Mouse (Mus musculus) erythroblast, embryonic 14.5 days (primary cell): ENCODE measurements around the gene Ripply1.

Experiments
- GATA1 ChIP-seq: IDR thresholded peaks from 2 replicates; pipeline ENCODE4 v1.6.1; 2012; ENCODE audit warnings: low read length, inconsistent platforms, mixed read lengths
- TAL1 ChIP-seq: IDR thresholded peaks from 3 replicates; pipeline ENCODE4 v1.6.1; 2012; ENCODE audit warnings: low read length, inconsistent platforms, mixed read lengths

- no peak for TF ChIP-seq GATA1
- TF ChIP-seq TAL1: no peak
Measured at GRCm38 (mm10) chrX:139812636-139813298, 30.6 kb upstream of the Ripply1 start.
